Mouse (Mus musculus) small intestine, adult 2 months (tissue): ENCODE measurements around the gene Tmed5.

Experiments
- CTCF ChIP-seq: fragments of 200-500 bp; IDR thresholded peaks from 2 replicates; pipeline ENCODE4 v1.5.1; 2012; ENCODE audit warnings: low read depth, mild to moderate bottlenecking, control low read depth, inconsistent platforms, low read length, moderate library complexity, mixed read lengths; ENCODE audit not compliant: insufficient replicate concordance, insufficient read length; ENCODE audit errors: extremely low read depth
- POLR2A ChIP-seq: fragments of 200-500 bp; IDR thresholded peaks from 2 replicates; pipeline ENCODE4 v1.6.1; 2012; ENCODE audit warnings: low read depth, mild to moderate bottlenecking, control low read depth, inconsistent platforms, low read length, moderate library complexity

GRCm38 (mm10) chr5:108100196-108100595 lies 32.2 kb downstream of the Tmed5 start:
- TF ChIP-seq CTCF (no peak), POLR2A (no peak)
